Mouse (Mus musculus) naive thymus-derived CD4-positive, alpha-beta T cell, adult 2 months (primary cell): ENCODE measurements around the gene Mfrp.

Experiments
- DNase-seq: peaks from one replicate; pipeline ENCODE4 v3.0.0-alpha.2; 2011; ENCODE audit warnings: low read depth

Gene Mfrp

DNA sequence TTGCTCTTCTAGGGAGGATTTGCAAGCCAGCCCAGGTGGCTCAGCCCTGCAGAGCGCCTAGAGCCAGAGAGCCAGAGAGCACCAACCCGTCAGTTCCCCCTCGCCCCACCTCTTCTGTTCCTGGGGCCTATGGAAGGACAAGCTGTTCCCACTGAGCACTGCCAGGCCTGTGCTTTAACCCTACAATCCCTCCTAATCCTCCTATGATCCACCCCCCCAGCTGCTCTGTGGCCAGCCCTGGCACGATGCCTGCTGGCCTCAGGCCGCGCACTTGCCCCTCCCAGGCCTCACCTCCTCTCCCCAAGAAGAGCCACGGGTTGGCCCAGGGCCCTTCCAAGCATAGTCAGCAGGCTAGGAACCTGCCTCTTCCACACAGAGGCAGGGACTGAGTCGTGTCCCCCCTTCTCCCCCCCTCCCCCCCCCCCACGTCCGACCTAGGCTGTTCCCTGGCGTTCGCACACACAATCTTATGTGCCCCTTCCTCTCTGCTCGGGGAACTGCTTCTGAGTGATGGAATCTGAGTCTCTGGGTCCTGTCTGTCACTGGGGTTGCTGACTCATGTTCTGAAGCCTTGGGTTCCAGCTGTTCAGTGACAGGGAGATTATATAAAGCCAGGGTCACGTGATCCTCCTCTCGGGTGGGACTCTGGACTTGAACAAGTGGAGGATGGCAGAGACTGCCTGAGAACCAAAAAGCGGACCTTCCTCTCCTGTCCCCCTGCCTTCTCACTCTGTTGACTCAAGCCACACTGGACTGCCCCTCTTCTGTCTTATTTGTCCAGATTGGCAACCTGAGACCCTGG, 22.4 kb upstream of the Mfrp start:
- no peak for DNase-seq

DNA sequence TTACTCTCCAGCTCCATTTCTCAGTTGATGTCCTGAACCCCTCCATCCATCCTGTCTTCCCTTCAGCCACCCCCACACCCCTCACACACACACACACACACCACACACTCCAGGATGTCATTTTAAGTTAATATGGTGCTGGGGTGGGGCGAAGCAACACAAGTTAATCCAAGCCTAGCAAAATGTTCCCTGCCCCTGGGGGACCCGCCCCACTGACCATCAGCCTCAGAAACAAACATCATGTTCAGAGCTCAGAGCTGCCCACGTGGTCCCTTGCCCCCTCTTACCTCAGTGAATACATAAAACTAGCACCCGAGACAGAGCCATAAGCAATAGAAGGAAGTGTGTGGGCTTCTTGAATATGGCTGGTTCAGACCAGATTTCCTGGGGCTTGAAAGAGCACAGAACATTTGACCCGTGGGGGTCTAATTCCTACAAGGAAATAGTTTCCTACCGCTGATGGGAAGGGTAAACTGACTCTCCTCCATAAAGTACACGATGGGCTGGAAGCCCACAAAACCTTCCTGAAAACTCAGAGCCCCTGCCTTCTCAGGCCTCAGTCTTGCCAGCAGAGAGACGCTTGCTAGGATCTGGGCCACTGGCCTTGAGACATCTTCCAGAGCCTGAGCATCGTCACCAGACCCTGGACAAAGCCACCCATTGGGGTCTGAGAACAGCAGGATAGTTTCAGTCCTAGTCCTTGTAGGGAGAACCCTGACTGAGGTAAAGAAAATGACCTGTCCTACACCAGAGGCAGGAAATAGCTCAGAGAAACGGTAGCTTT, 21.3 kb upstream of the Mfrp start:
- no peak for DNase-seq

GRCm38 (mm10) chr9:44080953-44081352, 20.6 kb upstream of the Mfrp start:
- DNase-seq, result no peak

- DNase-seq, result no peak
Measured at GRCm38 (mm10) chr9:44081581-44081980, 19.9 kb upstream of the Mfrp start.

- DNase-seq, result no peak
Measured at GRCm38 (mm10) chr9:44082266-44082665, 19.3 kb upstream of the Mfrp start.

GRCm38 (mm10) chr9:44083392-44084121, 18.0 kb upstream of the Mfrp start:
- no peak for DNase-seq

- DNase-seq, result no peak
Measured at GRCm38 (mm10) chr9:44084236-44084635, 17.3 kb upstream of the Mfrp start.

GRCm38 (mm10) chr9:44084659-44085229, 16.8 kb upstream of the Mfrp start:
- DNase-seq, result peak; percentile 63

DNA sequence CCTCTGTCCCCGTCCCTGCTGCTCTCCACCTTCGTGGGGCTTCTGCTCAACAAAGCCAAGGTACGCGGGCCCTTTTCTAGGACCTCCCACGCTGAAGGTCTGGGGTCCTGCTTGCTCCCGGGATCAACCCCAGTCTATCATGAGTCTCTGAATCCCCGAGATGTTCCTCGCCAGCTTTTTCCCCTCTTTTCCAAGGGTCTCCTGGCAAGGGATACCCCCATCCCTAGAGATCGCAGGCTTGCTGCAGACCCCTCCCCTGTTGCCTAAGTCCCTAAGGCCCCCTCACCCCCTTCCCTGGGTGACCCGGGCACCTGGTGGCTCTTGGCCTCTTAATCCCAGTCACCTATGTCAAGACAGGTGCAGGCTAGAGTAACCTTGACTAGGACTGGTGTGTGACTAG, 16.3 kb upstream of the Mfrp start:
- DNase-seq, result no peak

DNA sequence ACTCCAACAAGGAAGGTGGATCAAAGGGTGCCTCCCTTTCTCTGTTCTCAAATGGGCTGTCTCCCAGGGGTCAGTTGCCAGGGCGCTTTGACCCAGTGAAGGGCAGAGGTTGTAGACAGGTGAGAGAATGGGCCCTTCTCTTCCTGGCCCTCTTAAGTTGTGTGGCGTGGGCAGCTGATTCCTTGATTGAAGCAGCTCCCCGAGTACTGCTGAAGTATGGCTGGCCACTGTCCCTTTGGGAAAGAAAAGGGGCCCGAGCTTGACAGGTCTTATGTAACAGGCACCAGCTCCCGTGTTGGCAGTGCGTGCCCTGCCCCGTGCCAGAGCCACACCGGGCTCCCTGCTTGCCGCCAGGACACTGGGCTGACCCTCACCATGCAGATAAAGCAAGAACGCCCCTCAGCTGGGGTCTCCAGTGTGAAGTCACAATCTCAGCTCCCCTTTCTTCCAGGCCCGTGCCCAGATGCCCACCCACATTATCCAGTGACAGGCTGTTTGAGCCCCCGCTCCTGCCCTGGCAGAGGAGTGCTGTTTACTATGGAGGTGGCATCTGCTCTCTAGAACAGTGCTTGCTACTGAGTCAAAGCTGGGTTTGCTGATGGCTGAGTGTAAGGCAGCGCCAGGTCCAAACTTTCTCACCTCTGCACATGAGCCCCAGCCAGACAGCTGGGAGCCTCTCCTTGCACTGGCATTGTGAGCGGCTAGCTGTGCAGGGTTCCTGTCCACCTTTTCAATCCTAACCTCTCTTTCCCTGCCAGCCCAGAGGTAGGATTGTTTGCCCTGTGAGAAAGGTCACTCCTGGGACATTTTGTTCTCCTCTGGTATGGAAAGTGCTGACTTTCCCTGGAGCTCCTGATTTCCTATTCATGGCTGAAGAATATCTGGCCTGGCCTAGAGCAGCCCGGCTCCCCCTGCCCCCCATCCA, 15.5 kb upstream of the Mfrp start:
- DNase-seq, result no peak

- no peak for DNase-seq
Measured at GRCm38 (mm10) chr9:44086960-44087359, 14.6 kb upstream of the Mfrp start.

DNA sequence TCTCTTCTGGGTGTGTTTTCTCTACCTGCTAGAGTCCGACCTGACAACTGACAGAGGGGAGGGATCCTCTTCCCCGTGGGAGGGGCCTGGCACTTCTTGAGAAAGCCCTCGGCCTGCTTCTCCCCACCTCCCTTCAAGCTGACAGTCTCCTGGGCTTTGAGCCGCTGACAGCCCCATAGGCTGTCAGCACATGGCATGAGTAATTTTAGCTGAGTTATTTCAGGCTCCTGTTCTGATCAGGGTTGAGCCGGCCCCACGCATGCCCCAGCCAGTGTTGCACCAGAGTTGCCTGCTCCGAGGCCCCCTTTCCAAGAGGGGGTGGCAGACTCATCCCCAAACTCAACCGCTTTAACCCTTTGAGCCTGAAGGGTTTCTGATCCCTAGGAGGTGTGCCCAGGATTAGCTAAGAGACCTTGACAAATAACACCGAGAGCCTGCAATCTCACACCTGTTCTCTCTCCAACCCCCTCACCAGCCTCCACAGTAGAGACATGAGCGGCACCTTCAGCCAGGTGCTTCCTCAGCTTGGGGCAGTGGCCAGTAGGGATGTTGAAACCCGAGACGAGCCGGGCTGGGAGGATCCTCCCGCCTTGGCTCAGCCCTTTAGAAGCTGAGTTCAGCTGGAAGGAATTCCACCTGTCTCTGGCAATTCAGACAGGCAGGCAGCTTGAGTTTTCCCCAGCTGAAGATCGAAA, 13.6 kb upstream of the Mfrp start:
- no peak for DNase-seq

DNA sequence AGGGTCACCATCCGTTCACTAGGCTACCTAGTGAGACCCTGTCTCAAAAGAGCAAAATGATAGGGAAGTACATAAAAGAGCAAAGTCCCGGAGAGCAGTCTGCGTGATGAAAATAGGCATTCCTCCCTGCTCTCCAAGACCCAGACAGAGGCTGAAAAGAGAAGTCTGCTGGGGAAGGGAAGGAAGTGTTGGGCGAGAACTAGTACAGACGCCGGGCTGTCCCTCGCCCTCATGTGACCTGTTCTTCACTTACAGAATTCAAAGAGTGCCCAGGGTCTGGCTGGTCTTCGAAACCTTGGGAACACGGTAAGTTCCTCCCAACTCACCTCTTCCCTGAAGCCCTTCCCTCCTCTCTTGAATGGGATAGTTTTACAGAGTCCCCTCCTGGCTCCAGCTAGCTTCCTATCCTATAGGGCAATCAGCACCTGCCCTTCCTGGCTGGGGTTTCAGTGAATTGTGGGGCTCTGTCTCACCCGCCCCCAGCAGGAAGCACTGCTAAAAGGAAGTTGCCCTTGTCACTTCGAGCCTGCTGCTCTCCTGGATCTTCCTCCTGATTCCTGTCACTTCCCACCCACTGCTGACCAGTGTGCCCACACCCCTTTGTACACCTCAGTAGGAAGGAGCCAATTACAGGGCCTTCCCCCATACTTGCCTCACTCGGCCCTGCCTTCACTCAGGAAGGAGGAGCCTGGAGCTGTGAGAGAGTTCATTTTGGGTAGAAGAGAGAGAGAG, 12.5 kb upstream of the Mfrp start:
- DNase-seq, result peak; percentile 43

DNA sequence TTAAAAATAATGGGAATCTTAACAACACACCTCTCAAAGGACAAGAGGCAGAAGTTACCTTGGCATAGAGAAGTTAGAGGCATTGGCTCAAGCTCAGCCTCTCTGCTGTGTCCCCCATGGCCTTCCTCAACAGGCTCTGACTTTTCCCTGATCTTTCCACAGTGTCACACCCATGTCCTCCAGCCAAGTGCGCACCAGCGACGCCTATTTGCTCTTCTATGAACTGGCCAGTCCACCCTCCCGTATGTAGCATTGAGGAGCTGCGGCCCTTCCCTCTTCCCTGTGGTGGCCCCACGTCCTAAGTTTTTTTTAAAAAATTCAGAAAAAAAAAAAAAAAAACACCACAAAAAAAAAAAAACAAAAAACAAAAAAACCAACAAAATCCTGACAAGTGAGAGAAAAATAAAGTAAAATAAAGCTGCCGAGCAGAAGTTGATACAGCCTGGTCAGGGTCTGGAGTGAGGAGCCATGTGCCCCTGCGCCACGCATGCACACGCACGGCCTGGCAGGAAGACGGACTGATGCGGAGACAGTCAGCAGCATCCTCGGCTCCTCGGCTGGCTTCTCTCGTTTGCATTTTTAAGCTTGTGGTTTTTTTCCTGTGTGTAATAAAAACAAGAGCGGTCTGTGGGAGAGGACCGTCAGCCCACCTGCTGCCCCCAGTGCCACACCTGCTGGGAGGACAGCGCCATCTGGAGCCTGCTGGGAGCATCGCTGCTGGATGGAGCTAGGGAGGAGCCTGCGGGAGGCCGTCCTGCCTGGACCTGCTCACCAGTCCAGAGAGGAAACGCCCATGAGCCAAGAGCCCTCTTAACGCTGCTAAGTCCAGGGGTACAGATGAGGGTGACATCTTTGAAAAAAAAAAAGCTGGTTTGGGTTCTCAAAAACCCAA, 7.7 kb upstream of the Mfrp start:
- DNase-seq, result peak; percentile 73

GRCm38 (mm10) chr9:44094737-44095136, 6.8 kb upstream of the Mfrp start:
- no peak for DNase-seq

DNA sequence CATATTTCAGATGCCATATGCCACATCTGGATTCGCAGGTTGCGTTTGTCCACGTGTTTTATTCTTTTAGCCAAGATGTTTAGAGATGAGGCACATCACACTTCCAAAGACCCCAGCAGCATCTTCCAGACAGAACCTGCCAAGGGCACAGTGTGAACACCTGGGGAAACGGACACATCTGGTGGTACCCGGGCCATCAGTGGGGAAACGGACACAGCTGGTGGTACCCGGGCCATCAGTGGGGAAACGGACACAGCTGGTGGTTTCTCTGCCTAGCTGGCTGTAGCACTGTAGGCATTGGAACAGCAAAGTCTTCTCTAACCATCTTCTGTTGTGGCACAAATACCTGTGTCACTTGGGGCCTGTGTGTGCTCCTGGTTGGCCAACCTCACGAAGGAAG, 5.7 kb upstream of the Mfrp start:
- no peak for DNase-seq

DNA sequence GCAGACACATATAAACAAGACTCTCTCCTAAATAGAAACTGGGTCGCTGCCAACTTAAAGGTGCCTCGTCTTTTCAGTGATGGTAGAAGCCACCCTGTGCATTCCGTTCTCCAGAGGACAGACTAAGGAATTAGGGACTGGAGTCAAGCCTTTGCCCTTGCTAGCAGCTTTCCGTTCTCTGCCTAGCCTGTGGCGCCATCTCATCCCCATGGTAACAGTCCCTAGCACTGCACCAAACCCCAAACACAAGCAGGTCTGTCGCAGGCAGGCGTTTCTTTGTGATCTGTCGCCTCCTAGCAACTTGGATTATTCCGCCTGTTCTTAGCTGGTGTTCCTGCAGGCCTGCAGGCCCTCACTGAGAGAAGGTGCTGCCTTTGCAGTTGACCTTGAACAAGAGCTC, 5.0 kb upstream of the Mfrp start:
- DNase-seq, result no peak

DNA sequence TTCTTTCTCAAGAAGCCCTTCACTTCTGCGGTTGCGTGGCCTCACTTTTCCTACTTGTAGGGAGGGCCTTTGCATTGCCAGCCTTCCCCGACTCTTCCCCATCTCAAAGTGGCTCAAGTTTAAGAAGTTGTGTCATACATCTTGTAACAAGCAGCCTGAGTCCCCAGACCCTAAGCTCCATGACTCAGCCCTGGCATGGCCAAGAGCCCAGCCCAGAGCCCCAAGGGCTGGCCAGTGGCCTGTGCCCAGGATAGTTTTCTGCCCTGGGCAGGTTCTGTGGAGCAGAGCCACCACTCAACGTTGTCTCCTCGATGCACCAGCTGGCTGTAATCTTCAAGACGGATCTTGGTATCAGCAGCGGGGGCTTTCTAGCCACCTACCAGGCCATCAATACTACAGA, 3.4 kb downstream of the Mfrp start:
- DNase-seq, result no peak

DNA sequence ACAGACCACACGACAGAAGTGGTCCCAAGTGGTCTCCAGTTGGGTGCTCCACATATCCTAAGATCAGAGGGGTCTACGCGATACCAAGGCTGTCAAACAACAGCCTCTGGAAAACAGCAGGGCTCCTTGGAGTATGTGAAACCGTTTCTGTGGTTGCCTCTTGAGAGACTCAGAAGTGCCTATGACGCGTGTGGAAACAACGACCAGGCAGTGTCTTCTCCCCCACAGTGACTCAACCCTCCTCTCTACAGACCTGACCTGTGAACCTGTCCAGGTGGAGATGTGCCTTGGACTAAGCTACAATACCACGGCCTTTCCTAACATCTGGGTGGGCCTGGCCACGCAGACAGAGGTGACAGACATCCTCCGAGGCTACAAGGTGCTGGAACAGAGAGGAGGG, 4.3 kb downstream of the Mfrp start:
- no peak for DNase-seq
